Mouse (Mus musculus) Patski (cell line): ENCODE measurements around the gene Fgf12. TPM values are rescaled to one million over a fixed set of nuclear protein-coding genes. Genes with fewer than 3 reads are reported as not detected.

Experiments used
- ATAC-seq: fragments of 100-300 bp; one replicate; pipeline ENCODE4 v1.8.0; 2021
- CTCF ChIA-PET: fragments of 350-600 bp; sonication (Branson Sonifier 250); formaldehyde crosslinking; loops from one replicate; lab custom pipeline; 2022; ENCODE audit warnings: inconsistent platforms; lab: Charles Lee
- POLR2A ChIA-PET: fragments of 350-600 bp; sonication (Branson Sonifier 250); formaldehyde crosslinking; loops from one replicate; lab custom pipeline; 2022; ENCODE audit warnings: antibody characterized with exemption, inconsistent platforms; lab: Charles Lee
- DNase-seq: peaks from one replicate; pipeline ENCODE4 v3.0.0-alpha.2; 2011; ENCODE audit warnings: low read depth, low spot score
- H3K27me3 ChIP-seq: fragments of 371-371 bp; one replicate; pipeline ENCODE4 v1.5.1; 2021
- CTCF ChIP-seq: fragments of 100-300 bp; IDR thresholded peaks from one replicate; pipeline ENCODE4 v1.5.1; 2021
- in situ Hi-C: fragments of 300-500 bp; cut with MboI; formaldehyde crosslinking; loops from 3 replicates; pipeline ENCODE4 v1.11.1; 2018; ENCODE audit warnings: low pct_unique_long_range_greater_than_20kb, mixed read lengths
- polyA plus RNA-seq: library from polyadenylated mRNA; unstranded; gene quantifications from one replicate; pipeline ENCODE4 v1.2.3, GENCODE M21; 2021

Gene Fgf12
- polyA plus RNA-seq, 1 experiment from 2014 or later = not detected

- H3K27me3 ChIP-seq = no peaks in the 10 kb centered on the region
- ChIA-PET CTCF (interaction anchor here (1.1 kb wide), 1 partner anchor 9 kb away, joined by 3 read pairs; no protein-coding TSS in a partner anchor), POLR2A (no interaction called here)
- TF ChIP-seq CTCF = no peak
- in situ Hi-C loops = no loop called here
- DNase-seq (peak; percentile 34), ATAC-seq (peak; percentile 85)
Measured at GRCm38 (mm10) chr16:28238019-28238868, 514.6 kb downstream of the Fgf12 start.

- TF ChIP-seq CTCF = no peak
- no peaks in the 10 kb centered on the region for H3K27me3 ChIP-seq
- POLR2A ChIA-PET = no interaction called here
- CTCF ChIA-PET = no interaction called here
- DNase-seq (no peak), ATAC-seq (peak; percentile 26)
- in situ Hi-C loops = no loop called here
Measured at GRCm38 (mm10) chr16:28215930-28216329, 536.9 kb downstream of the Fgf12 start.

GRCm38 (mm10) chr16:28212411-28212810 is 540.5 kb downstream of the Fgf12 start:
- in situ Hi-C loops = no loop called here
- POLR2A ChIA-PET = no interaction called here
- CTCF ChIA-PET = no interaction called here
- TF ChIP-seq CTCF = no peak
- ATAC-seq (no peak), DNase-seq (no peak)
- peaks cover 8% of the 10 kb centered on the region for H3K27me3 ChIP-seq

- peaks cover 5% of the 10 kb centered on the region for H3K27me3 ChIP-seq
- ATAC-seq (peak; percentile 91), DNase-seq (no peak)
- TF ChIP-seq CTCF = no peak
- in situ Hi-C loops = loop anchor here (25.0 kb wide), 1 partner anchor 694 kb away; no protein-coding TSS in a partner anchor
- ChIA-PET POLR2A (no interaction called here), CTCF (interaction anchor here (0.7 kb wide), 1 partner anchor 23 kb away, joined by 3 read pairs; no protein-coding TSS in a partner anchor)
Measured at GRCm38 (mm10) chr16:28156443-28156842, 596.4 kb downstream of the Fgf12 start.

- TF ChIP-seq CTCF = peak; percentile 45
- peaks cover 5% of the 10 kb centered on the region for H3K27me3 ChIP-seq
- DNase-seq (no peak), ATAC-seq (no peak)
- CTCF ChIA-PET = no interaction called here
- POLR2A ChIA-PET = no interaction called here
- in situ Hi-C loops = no loop called here
Measured at GRCm38 (mm10) chr16:28140972-28141371, 611.9 kb downstream of the Fgf12 start.

- ChIA-PET CTCF (no interaction called here), POLR2A (no interaction called here)
- peaks cover 31% of the 10 kb centered on the region for H3K27me3 ChIP-seq
- in situ Hi-C loops = no loop called here
- no peak for TF ChIP-seq CTCF
- ATAC-seq (no peak), DNase-seq (no peak)
Measured at GRCm38 (mm10) chr16:28127006-28127405, 625.9 kb downstream of the Fgf12 start.

Other genes with a start within 250 kb of the Fgf12 start
- 6.6 TPM for gene Mb21d2, start 176.6 kb upstream of the Fgf12 start, polyA plus RNA-seq